Mouse (Mus musculus): ENCODE data around the gene Miip.
A peak's percentile ranks its signal among the peaks of the same experiment; 100 is the strongest.
"Not testable (repeated sequence)": the region's sequence is repeated elsewhere in the genome, so short reads cannot be mapped to it uniquely, and the experiment has no call there.

The Miip gene

GRCm38 (mm10) chr4:147869238-147869637 lies 622 bp upstream of the Miip start:
- DNase-seq (ENCODE audit: low read depth), result peak; percentile 20

GRCm38 (mm10) chr4:147867563-147868449 lies 810 bp downstream of the Miip start:
- no peak for DNase-seq (ENCODE audit: low read depth)

- not testable (repeated sequence) for DNase-seq (ENCODE audit: low read depth)
These were observed 1.8 kb downstream of the Miip start for GRCm38 (mm10) chr4:147866793-147867192.

GRCm38 (mm10) chr4:147866056-147866455 lies 2.6 kb downstream of the Miip start:
- DNase-seq (ENCODE audit: low read depth), result no peak

GRCm38 (mm10) chr4:147865651-147866050 lies 3.0 kb downstream of the Miip start:
- DNase-seq (ENCODE audit: low read depth), result no peak

- DNase-seq (ENCODE audit: low read depth), result no peak
These were observed 6.6 kb downstream of the Miip start for GRCm38 (mm10) chr4:147862051-147862450.

- no peak for DNase-seq (ENCODE audit: low read depth)
These were observed 17.8 kb downstream of the Miip start for GRCm38 (mm10) chr4:147850776-147851175.

- DNase-seq (ENCODE audit: low read depth), result no peak
These were observed 20.0 kb downstream of the Miip start for GRCm38 (mm10) chr4:147848584-147848991.

GRCm38 (mm10) chr4:147847614-147848583 lies 20.7 kb downstream of the Miip start, which contains the start of gene Zfp933:
Gene Zfp933, minus strand, starts transcription at chr4:147848366.
- peak; percentile 87 for DNase-seq (ENCODE audit: low read depth)

- no peak for DNase-seq (ENCODE audit: low read depth)
These were observed 25.7 kb downstream of the Miip start for GRCm38 (mm10) chr4:147842871-147843270.

- not testable (repeated sequence) for DNase-seq (ENCODE audit: low read depth)
These were observed 29.3 kb downstream of the Miip start for GRCm38 (mm10) chr4:147839282-147839681.

GRCm38 (mm10) chr4:147824389-147824788 lies 44.2 kb downstream of the Miip start:
- DNase-seq (ENCODE audit: low read depth), result no peak

- not testable (repeated sequence) for DNase-seq (ENCODE audit: low read depth)
These were observed 47.2 kb downstream of the Miip start for GRCm38 (mm10) chr4:147821414-147821813.

GRCm38 (mm10) chr4:147819659-147820058 lies 49.0 kb downstream of the Miip start:
- DNase-seq (ENCODE audit: low read depth), result not testable (repeated sequence)

GRCm38 (mm10) chr4:147814592-147815167 lies 53.9 kb downstream of the Miip start:
- peak; percentile 73 for DNase-seq (ENCODE audit: low read depth)

- DNase-seq (ENCODE audit: low read depth), result peak; percentile 58
These were observed 55.3 kb downstream of the Miip start for GRCm38 (mm10) chr4:147813249-147813765.

All from naive thymus-derived CD4-positive, alpha-beta T cell, adult 2 months (primary cell).